Mouse (Mus musculus) heart, postnatal 4 days (tissue): ENCODE data around the gene Pnp. TPM values are rescaled to one million over a fixed set of nuclear protein-coding genes. Genes with fewer than 3 reads are reported as not detected.
"Not testable (repeated sequence)": the region's sequence is repeated elsewhere in the genome, so short reads cannot be mapped to it uniquely, and the experiment has no call there.

Experiments
- DNase-seq: peaks from one replicate; pipeline ENCODE4 v3.0.0; 2021
- total RNA-seq, 2 experiments: library from RNA; stranded (reverse); gene quantifications; 2 replicates each; pipeline ENCODE4 v1.2.3; 2021

Pnp gene
- total RNA-seq, 2 experiments from 2014 or later = 11.1 to 13.9 TPM

DNA sequence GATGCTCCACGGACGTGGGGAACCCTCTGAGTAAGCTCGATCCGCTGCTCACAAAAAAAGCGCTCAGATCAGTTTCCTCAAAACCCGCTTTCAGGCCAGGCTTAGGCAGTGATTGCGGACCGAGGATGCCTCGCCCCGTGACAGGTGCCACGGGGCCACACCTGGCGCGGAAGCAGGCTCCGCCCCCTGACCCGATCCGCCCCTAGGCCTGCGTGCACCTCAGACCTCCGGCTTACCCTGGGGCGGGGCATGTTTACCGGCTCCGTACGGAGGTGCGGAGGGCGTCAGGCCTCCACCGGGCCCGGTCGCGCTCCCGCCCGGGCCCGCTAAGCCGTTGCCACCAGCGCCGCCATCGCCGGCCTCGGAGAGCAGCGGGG is 517 bp upstream of the Pnp start:
- no peak for DNase-seq

DNA sequence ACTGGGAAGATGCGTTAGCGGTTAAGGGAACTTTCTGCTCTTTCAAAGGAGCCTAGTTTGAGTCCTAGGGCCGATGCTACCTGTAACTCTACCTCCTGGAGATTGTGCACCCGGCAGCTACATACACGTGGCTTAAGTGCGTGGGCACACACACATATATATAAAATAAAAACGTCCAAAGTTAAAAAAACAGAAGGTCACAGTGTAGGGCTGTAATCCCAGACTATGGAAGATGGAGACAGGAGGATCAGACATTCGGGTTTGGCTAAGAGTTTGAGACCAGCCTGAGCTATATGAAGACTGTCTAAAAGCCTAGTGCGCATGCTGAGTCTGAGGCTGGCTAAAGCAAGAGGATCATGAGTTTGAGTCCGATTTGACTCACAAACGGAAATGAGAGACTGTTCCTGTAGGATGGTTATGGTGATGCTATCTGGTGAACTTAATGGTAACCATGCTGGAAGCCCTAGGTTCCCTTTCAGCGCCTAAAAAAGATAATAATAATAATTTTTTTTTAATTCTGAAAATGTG is 675 bp downstream of the Pnp start:
- no peak for DNase-seq

DNA sequence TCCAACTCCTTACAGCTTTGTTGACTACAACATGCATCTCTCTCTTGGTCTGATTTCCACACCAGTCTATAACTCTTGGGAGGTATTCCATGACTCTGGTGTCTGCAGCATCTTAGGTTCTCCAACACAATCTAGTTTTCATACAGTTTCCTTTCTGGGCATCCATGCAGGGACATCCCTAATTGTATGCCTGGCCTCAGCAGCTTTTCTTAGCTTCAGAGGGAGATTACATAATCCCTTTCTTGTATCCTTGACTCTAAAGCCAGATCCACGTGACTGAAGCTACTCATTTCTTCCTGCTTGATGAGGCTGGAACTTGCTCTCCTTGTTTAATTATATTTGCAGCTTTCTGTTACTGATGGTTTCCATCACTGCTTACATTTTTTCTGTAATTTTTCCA is 5.8 kb downstream of the Pnp start:
- no peak for DNase-seq

DNA sequence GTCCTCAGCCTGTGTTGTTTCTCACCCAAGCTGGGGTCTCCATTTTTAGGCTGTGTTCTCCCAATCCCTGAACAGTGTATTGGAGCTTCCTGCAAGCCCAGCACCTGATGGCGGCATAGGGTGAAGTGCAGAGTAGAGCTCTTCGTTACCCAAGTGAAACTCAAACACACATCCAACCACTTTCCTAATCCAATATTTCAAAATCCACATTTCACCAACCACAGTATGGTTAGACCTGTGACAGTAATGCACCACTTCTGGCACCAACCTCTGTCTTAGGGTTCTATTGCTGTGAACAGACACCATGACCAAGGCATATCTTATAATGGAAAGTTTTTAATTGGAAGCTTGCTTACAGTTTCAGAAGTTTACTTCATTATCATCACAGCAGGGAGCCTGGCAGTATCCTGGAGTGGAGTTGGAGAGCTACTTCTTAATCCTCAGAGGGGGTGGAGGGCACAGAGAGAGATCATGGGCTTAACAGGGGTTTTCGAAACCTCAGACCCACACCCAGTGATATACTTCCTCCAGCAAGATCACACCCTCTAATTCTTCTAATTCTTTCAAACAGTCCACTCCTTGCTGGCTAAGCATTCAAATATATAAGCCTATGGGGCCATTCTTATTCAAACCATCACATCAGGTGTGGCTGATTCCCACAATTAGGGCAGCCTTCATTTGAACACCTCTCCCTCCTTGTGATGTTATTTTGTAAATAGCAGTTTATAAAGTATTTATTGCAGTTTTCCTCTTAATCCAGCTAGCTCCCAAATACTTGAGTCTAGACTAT is 7.4 kb downstream of the Pnp start:
- DNase-seq = no peak

DNA sequence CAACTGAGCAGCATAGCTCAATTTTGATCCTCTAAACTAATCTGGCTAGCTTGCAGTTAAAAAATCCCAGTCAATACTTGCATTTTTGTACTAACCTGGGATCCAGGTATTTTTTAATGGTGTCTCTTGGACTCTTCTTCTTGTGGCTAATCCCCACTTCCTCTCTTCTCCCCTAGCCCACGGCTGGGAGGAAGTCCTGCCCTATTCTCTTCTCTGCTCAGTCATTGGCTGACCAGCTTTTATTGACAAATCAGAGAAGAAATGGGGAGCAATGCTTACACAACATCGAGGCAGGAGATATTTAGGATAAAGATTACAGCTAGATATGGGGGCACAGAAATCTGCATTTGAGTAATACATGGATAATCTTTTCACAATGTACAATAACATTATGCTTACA is 8.1 kb downstream of the Pnp start:
- no peak for DNase-seq

DNA sequence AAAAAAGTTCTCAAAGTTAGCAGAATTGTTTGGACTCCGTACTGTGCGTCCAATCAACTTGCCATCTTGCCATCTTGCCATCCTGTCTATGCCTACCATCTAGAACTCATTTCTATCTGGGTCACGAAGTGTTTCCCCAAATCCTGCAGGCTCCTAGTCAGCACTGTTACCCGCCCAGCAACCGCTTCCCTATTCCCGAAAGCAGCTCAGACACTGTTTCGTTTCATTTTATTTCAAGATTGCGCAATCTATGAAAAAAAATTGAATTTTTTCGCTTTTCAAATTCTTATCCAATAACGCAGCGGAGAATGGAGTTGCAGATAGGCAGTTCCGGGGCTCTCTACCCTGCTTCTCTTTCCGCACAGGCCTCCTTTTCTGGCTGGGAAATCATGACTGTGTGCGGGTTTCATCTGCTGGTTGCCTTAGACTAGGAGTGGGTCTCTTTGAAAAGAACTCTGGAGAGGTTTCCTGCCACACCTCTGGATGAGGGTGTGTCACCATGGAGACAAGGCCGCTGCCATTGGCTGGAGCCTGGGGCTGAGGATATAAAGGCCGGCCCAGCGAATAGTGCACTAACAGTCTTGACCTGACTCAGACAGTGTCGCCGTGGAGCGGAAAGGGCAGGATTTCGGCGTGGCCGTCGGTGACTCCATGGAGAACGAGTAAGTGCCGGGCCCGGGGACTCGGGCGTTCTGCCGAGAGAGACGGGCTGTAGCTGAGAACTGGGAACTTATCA is 13.2 kb downstream of the Pnp start, which contains the start of gene Gm49342:
Gene Gm49342 (plus strand): TSS at position 586 of the 736 bp plus-strand sequence.
- DNase-seq = peak; percentile 96

DNA sequence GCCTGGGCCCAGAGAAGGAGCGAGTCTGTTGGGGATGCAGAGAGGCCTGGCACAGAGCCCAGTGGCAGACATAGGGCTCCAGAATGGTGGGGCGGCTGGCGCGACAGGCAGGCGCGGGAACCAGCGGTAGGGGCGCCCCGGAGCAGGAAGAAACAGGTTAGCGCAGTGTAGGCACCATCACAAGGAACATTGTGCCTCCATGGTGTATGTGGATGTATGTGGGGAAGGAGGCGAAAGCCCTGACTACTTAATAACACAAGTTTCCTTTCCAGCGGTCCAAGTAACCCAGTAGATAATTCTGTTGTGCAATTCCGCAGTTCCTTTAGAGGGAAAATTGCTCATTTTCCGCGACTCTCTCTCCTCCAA is 13.8 kb downstream of the Pnp start:
- DNase-seq = not testable (repeated sequence)

DNA sequence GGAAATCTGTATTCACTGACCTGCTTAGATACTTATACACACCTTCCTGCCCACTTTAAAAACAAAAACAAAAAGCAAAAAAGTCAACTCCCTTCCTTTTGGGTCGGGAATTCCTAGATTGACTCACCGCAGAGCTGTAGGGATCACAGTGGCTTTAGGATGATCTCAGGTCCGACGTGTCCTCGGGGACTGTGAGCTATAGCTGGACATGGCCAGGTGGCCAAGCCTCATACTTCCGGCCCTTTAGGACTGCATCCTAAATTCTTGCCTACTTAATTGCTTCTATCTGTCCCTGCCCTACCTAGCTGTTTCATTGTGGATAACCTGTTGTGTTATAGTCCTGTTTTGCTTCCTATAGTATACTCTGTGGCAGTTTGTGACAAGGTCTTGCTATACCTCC is 14.2 kb downstream of the Pnp start:
- DNase-seq = not testable (repeated sequence)

DNA sequence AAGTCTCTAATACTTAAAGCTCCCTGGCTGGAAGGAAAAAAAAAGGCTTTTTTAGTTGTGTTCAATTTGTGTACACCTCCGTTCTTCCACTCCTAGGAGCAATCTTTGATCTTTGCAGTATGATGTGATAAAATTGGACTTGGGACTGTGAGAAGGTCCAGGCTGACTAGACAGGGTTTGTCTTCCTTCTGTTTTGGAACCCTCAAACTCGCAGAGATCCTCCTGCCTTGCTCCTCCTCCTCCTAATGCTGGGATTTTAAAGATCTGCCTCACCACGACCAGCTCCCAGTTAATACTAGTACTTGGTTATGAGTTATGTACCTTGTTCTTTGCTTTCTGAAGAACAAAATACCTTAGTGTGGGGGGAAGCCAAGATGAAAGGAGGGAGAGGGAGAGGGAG is 14.6 kb downstream of the Pnp start:
- DNase-seq = not testable (repeated sequence)

DNA sequence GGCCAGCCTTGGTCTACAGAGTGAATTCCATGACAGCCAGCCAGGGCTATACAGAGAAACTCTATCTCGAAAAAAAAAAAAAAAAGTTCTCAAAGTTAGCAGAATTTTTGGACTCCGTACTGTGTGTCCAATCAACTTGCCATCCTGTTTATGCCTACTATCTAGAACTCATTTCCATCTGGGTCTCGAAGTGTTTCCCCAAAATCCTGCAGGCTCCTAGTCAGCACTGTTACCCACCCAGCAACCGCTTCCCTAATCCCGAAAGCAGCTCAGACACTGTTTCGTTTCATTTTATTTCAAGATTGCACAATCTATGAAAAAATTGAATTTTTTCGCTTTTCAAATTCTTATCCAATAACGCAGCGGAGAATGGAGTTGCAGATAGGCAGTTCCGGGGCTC is 24.6 kb downstream of the Pnp start:
- DNase-seq = no peak

DNA sequence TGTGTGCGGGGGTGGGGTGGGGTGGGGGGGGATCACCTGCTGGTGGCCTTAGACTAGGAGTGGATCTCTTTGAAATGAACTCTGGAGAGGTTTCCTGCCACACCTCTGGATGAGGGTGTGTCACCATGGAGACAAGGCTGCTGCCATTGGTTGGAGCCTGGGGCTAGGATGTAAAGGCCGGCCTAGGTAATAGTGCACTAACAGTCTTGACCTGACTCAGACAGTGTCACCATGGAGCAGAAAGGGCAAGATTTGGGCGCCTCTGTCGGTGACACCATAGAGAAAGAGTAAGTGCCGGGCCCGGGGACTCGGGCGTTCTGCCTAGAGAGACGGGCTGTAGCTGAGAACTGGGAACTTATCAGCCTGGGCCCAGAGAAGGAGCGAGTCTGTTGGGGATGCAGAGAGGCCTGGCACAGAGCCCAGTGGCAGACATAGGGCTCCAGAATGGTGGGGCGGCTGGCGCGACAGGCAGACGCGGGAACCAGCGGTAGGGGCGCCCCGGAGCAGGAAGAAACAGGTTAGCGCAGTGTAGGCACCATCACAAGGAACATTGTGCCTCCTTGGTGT is 25.1 kb downstream of the Pnp start, which contains the start of gene Pnp2:
Gene Pnp2 (plus strand): TSS at position 51 of the 567 bp plus-strand sequence.
- DNase-seq = peak; percentile 66

DNA sequence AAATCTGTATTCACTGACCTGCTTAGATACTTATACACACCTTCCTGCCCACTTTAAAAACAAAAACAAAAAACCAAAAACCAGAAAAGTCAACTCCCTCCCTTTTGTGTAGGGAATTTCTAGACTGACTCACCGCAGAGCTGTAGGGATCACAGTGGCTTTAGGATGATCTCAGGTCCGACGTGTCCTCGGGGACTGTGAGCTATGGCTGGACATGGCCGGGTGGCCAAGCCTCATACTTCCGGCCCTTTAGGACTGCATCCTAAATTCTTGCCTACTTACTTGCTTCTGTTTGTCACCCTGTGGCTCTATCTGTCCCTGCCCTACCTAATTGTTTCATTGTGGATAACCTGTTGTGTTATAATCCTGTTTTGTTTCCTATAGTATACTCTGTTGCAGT is 25.8 kb downstream of the Pnp start:
- peak; percentile 15 for DNase-seq

DNA sequence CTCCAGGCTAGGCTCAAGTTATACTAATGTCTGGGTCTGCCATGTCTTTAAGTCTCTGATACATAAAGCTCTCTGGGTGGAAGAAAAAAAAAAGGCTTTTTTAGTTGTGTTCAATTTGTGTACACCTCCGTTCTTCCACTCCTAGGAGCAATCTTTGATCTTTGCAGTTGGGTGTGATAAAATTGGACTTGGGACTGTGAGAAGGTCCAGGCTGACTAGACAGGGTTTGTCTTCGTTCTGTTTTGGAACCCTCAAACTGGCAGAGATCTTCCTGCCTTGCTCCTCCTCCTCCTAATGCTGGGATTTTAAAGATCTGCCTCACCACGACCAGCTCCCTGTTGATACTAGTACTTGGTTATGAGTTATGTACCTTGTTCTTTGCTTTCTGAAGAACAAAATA is 26.3 kb downstream of the Pnp start:
- not testable (repeated sequence) for DNase-seq

DNA sequence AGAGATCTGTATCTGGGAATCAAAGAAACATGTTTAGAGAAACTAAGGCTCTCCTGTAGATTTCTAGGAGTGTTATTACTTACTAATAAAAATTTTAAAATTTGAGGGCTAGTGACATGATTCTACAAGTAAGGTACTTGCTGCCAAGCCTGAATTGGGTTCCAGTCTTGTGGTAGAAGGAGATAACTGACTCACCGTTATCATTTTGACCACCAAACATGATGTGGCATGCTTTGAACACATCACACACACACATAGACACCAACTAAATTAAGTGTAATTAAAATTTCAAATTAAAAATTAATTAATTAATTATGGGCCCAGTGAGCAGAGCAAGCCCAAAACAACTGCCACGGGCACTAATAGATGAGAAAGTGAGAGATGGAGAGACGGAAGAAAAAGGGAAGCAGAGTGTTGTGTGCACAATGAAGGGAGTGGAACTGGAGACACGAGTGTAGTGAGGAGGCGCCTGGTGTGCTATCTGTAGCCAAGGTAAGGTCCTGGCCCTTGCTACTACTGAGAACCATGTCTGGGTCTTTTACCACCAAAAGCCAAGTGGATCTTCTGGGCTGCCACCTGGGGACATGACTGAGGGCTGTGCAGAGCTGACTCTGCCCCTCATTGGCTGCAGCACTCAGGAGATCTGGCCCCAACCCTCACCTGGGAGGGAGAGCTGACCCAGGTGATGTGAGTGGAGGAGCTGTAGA is 27.6 kb downstream of the Pnp start:
- not testable (repeated sequence) for DNase-seq

DNA sequence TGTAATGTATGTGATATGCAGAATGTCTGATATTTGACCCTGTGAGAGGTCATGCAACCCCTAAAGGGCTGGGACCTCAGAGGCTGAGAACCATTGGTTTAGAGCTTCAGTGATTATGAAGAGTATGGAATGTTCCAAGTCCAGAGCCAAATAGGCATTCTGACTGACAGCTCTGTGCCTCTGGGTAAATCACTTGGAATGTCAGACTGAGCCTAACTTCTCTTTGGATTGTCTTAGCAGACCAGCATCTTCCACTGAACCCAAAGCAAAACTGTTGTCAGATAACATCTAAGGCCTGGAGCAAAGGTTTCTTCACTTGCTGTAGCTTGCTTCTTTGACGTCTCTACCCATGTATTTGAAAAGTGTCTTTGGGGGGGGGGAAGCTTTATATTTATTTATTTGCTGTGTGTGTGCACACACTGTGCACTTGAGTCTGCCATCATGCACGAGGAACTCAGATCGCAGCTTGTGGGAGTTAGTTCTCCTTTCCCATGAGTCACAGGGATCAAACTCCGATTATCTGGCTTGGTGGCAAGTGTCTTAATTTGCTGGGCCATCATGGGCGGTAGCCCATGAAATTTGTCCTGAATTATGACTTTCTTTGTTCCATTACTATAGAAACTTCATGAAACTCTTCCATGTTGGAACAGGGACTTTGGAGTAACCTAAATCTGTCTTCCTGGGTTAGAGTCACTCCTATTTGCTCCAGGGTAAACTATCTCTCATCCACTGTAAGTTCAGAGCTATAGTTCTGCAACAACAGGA is 37.5 kb downstream of the Pnp start:
- no peak for DNase-seq

DNA sequence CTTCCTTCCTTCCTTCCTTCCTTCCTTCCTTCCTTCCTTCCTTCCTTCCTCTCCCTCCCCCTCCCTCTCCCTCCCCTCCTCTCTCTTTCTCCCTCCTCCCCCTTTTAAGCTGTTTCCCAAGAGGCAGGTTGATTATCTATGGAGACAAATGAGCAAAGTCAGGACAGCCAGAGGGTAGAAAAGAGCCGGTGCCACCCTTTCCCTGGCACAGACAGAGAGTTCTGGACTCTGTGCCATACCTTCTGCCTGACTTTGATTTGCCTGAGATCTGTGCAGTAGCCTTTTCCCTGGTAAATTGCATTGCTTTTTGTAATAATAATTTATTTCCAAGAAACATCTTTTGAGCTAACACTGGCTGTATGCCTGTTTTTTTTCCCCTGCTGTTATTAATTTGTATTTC is 38.2 kb downstream of the Pnp start:
- DNase-seq = no peak

DNA sequence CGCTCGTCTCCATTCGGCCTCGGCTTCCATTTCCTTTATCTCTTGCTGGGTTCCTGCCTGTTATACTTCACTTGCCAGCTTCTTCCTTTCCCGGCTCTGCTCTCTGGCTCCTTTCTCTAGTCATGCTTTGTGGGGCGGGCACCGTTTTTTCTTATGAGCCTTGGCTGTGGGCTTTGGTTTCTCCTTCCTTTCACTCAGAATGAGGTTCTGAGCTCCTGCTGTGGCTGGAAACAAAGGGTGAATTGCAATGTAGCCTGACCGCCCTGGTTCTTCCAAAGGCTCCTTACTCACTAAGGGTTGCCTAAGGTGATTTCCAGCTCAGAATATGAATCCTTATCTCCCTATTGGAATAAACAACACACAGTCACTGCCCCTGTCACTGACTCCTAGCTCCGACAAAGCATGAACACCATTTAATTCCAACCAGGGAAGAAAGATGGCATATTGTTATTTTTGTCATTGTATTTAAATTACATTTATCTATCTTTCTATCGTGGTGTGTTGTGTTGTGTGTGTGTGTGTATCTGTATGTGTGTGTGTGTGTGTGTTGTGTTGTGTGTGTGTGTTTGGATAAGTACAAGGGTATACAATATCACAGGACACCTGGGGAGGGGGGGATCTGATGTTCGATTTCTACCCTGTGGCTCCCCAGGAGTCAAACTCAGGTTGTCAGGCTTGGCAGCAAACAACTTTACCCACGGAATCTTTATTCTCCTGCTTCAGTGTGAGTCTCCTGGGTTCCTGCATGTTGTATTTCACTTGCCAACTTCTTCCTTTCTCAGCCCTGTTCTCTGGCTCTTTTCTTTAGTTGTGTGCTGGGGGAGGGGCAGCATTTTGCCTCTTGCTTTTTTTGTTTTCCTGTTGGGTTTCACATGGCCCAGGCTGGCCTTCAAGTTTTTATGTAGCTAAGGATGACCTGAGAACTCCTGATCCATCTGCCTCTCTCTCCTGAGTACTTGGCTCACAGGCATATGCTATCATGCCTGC is 39.0 kb downstream of the Pnp start:
- DNase-seq = peak; percentile 11

DNA sequence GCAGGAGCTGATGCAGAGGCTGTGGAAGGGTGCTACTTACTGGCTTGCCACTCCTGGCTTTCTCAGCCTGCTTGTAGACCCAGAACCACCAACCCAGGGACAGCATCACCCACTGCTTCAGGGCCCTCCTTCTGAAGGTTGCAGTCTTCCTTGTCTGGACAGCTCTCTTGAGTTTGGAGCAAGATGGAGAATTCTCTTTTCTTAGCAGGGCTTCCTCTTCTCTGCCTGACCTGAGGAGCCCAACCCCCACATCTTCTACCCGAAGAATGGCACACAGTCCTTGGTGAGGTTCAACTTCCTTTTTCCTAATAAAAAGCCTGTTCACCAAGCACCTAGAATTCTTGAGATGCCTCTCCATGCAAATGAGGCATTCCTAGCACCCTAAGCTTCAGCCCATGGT is 39.9 kb downstream of the Pnp start:
- no peak for DNase-seq

DNA sequence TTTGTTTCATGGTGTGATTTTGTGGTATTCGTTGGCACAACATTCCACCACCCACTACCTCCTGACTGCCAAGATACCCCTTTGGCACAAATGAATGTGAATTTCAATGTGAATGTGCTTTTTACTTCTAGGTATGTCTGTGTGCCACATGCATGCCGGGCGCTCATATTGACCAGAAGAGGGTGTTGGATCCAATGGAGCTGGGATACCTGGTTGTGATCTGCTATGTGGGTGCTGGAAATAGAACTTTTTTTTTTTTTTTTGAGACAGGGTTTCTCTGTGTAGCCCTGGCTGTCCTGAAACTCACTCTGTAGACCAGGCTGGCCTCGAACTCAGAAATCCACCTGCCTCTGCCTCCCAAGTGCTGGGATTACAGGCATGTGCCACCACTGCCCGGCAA is 42.2 kb downstream of the Pnp start:
- not testable (repeated sequence) for DNase-seq

DNA sequence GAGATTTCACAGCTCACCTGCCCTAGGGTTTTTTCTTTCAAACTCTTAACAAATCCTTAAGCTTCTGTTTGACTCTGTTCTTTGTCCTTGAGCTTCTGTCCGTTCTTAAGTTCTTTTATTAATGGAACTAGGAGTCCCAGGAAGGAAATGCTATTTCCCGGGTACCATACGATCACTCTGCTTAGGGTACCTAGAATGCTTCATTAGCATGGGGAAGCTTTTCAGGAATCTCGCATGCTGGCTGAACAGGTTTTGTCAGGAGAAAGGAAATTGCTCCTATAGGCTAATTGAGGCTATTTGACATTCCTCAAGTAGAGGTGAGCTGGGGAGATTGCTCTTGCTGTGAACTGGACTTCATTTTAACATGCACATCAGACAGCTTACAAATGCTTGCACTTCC is 42.8 kb downstream of the Pnp start:
- no peak for DNase-seq

DNA sequence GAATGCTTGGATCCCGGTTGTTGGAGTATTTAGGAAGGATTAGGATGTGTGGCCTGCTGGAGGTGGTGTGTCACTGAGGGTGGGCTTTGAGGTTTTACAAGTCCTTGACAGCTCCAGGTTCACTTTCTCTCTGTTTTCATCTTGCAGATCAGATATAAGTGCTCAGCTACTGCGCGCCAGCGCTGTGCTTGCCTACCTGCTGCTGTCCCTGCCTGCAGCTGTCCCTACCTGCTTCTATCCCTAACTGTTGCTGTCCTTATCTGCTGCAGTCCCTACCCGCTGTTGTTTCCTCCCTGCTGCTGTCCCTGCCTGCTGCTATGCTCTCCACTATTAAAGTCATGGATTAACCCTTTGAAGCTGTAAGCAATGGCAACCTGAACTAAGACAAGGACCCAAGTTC is 44.1 kb downstream of the Pnp start:
- DNase-seq = no peak
